Mouse (Mus musculus) heart, postnatal 0 days (tissue): Measurements from ENCODE around the gene Mbnl2. TPM values are rescaled to one million over a fixed set of nuclear protein-coding genes. Genes with fewer than 3 reads are reported as not detected.
A peak's percentile ranks its signal among the peaks of the same experiment; 100 is the strongest.

Experiments
- ATAC-seq: fragments of 200-750 bp; cut with Nextera tagmentation; 2 replicates; pipeline ENCODE4 v1.8.0; 2017; ENCODE audit warnings: low read depth, moderate number of reproducible peaks, moderate library complexity; ENCODE audit not compliant: insufficient read depth
- DNase-seq: peaks from one replicate; pipeline ENCODE4 v3.0.0-alpha.2; 2016; ENCODE audit warnings: low spot score
- H3K27ac ChIP-seq: fragments of 300-500 bp; sonication (generic); 2 replicates; pipeline ENCODE4 v1.5.1; 2014; ENCODE audit warnings: low read depth, mild to moderate bottlenecking
- H3K27me3 ChIP-seq: fragments of 300-500 bp; sonication (generic); 2 replicates; pipeline ENCODE4 v1.6.1; 2014; ENCODE audit warnings: low read length, mixed read lengths; ENCODE audit not compliant: control insufficient read depth, insufficient read depth
- H3K36me3 ChIP-seq: fragments of 300-500 bp; sonication (generic); replicated peaks from 2 replicates; pipeline ENCODE4 v1.6.1; 2014; ENCODE audit warnings: low read length, mixed read lengths; ENCODE audit not compliant: control insufficient read depth, insufficient read depth
- H3K4me1 ChIP-seq: fragments of 300-500 bp; sonication (generic); 2 replicates; pipeline ENCODE4 v1.6.1; 2014; ENCODE audit warnings: antibody characterized with exemption; ENCODE audit not compliant: control insufficient read depth, insufficient read depth
- H3K4me2 ChIP-seq: fragments of 300-500 bp; sonication (generic); 2 replicates; pipeline ENCODE4 v1.6.1; 2014; ENCODE audit warnings: low read depth, mild to moderate bottlenecking, low read length, moderate library complexity
- H3K4me3 ChIP-seq: fragments of 300-500 bp; sonication (generic); 2 replicates; pipeline ENCODE4 v1.5.1; 2014; ENCODE audit warnings: low read depth, low read length
- H3K9ac ChIP-seq: fragments of 300-500 bp; sonication (generic); replicated peaks from 2 replicates; pipeline ENCODE4 v1.6.1; 2014; ENCODE audit warnings: low read depth, low read length, mixed read lengths
- H3K9me3 ChIP-seq: fragments of 300-500 bp; sonication (generic); replicated peaks from 2 replicates; pipeline ENCODE4 v1.6.1; 2016; ENCODE audit warnings: low read length; ENCODE audit not compliant: control insufficient read depth
- CTCF ChIP-seq: IDR thresholded peaks from 2 replicates; pipeline ENCODE4 v1.5.1; 2016; ENCODE audit warnings: antibody characterized with exemption, control low read depth, low read depth
- EP300 ChIP-seq: IDR thresholded peaks from 2 replicates; pipeline ENCODE4 v1.6.1; 2016; ENCODE audit warnings: antibody characterized with exemption, low read depth
- WGBS: fragments of 180-500 bp; shearing (Covaris S2); extraction: QIAGEN DNeasy Blood & Tissue Kit; methylation state at CpG from one replicate; pipeline ENCODE4 v1.1.7; 2014; 5-methylcytosine and 5-hydroxymethylcytosine counted together
- polyA plus RNA-seq: library from polyadenylated mRNA; unstranded; fragments of >200 nt; fragmentation: Nextera tagmentation; extraction: Ambion mirVana; gene quantifications from 2 replicates; pipeline ENCODE4 v1.2.1, GENCODE M21; 2015
- total RNA-seq: library from RNA; depleted of rRNA; stranded (reverse); fragments of >200 nt; gene quantifications from 2 replicates; pipeline ENCODE4 v1.2.3, GENCODE M21; 2014; ENCODE audit warnings: low replicate concordance

Gene Mbnl2
- total and polyA plus RNA-seq, 2 experiments from 2014 or later = 137 to 288 TPM

- Histone ChIP-seq H3K9ac (no peak overlapping the region), H3K4me1 (peaks cover 49% of the 10 kb centered on the region), H3K4me2 (no peak overlapping the region), H3K9me3 (no peaks in the 10 kb centered on the region), H3K4me3 (no peak overlapping the region), H3K36me3 (peaks cover 13% of the 10 kb centered on the region), H3K27ac (no peak overlapping the region), H3K27me3 (no peaks in the 10 kb centered on the region)
- ATAC-seq = no peak
- 42% methylated on average over 1 of the region's 1 CpGs for WGBS
- TF ChIP-seq EP300 (no peak), CTCF (no peak)
- no peak for DNase-seq
Observed at GRCm38 (mm10) chr14:120323111-120323510, 47.6 kb downstream of the Mbnl2 start.

- no peaks in the 10 kb centered on the region for H3K9me3 ChIP-seq
- DNase-seq (no peak), ATAC-seq (no peak)
- TF ChIP-seq EP300 (no peak), CTCF (no peak)
- no peak overlapping the region for H3K9ac ChIP-seq
- H3K4me3 ChIP-seq = no peak overlapping the region
- H3K27ac ChIP-seq = 0 out of 2 replicates have a peak overlapping the region, but pooled peaks have one; percentile 6
- 75% methylated on average over 8 of the region's 8 CpGs for WGBS
- H3K4me1 ChIP-seq = peaks cover 42% of the 10 kb centered on the region
- no peaks in the 10 kb centered on the region for H3K27me3 ChIP-seq
- peaks cover 13% of the 10 kb centered on the region for H3K36me3 ChIP-seq
- H3K4me2 ChIP-seq = no peak overlapping the region
Observed at GRCm38 (mm10) chr14:120324061-120324791, 48.8 kb downstream of the Mbnl2 start.

GRCm38 (mm10) chr14:120324883-120325480, 49.5 kb downstream of the Mbnl2 start:
- WGBS = 83% methylated on average over 19 of the region's 19 CpGs
- no peak overlapping the region for H3K4me3 ChIP-seq
- H3K4me2 ChIP-seq = no peak overlapping the region
- no peak for TF ChIP-seq EP300
- TF ChIP-seq CTCF = no peak
- no peak for DNase-seq
- ATAC-seq = no peak
- no peaks in the 10 kb centered on the region for H3K27me3 ChIP-seq
- H3K36me3 ChIP-seq = peaks cover 13% of the 10 kb centered on the region
- no peaks in the 10 kb centered on the region for H3K9me3 ChIP-seq
- no peak overlapping the region for H3K9ac ChIP-seq
- peaks cover 36% of the 10 kb centered on the region for H3K4me1 ChIP-seq
- H3K27ac ChIP-seq = 0 out of 2 replicates have a peak overlapping the region, but pooled peaks have one; percentile 6

- no peak overlapping the region for H3K4me2 ChIP-seq
- DNase-seq = no peak
- no peaks in the 10 kb centered on the region for H3K27me3 ChIP-seq
- TF ChIP-seq CTCF (no peak), EP300 (no peak)
- H3K27ac ChIP-seq = 0 out of 2 replicates have a peak overlapping the region, but pooled peaks have one; percentile 6
- ATAC-seq = no peak
- H3K9me3 ChIP-seq = no peaks in the 10 kb centered on the region
- WGBS = 56% methylated on average over 5 of the region's 5 CpGs
- H3K36me3 ChIP-seq = peaks cover 14% of the 10 kb centered on the region
- no peak overlapping the region for H3K4me3 ChIP-seq
- no peak overlapping the region for H3K9ac ChIP-seq
- H3K4me1 ChIP-seq = peaks cover 35% of the 10 kb centered on the region
Observed at GRCm38 (mm10) chr14:120325673-120326072, 50.2 kb downstream of the Mbnl2 start.

DNA sequence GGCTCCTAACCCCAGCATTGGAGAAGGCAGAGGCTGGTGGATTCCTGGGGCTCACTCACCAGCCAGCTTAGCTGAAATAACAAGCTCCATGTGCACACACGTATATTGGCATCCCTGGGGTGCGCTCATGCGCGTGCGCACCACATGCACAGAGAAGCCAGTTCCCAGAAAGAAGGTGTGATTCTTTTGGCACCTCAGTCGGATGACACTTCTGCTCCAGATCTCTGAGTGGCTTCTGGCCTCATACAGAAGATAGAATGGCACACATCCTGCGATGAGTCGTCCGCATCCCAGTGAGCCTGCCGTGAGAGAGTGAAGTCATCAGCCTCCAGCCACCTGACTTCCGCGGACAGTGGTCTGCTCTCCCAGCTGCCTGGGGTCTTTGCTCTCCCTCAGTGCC, 55.0 kb downstream of the Mbnl2 start:
- Histone ChIP-seq H3K36me3 (peaks cover 21% of the 10 kb centered on the region), H3K4me3 (no peak overlapping the region), H3K4me2 (no peak overlapping the region), H3K9ac (no peak overlapping the region), H3K27me3 (no peaks in the 10 kb centered on the region), H3K27ac (peak overlapping the region; percentile 22; the same call in 1 of the 2 replicates), H3K4me1 (peaks cover 26% of the 10 kb centered on the region), H3K9me3 (no peaks in the 10 kb centered on the region)
- WGBS = 47% methylated on average over 12 of the region's 12 CpGs
- TF ChIP-seq EP300 (no peak), CTCF (no peak)
- ATAC-seq (peak; percentile 14; the same call in 1 of the 2 replicates), DNase-seq (no peak)
